Mouse (Mus musculus) heart, embryonic 15.5 days (tissue): ENCODE measurements at regions not wholly inside any gene's neighbourhood (a gene's known extent, or its start where the extent isn't known, plus 50 kb on each side); places are given as distances from the start of the nearest gene placed in this dataset.

ENCODE experiments used
- ATAC-seq: fragments of 200-750 bp; cut with Nextera tagmentation; replicated peaks from 2 replicates; pipeline ENCODE4 v1.8.0; 2017; ENCODE audit warnings: low read depth, moderate TSS enrichment; ENCODE audit not compliant: insufficient number of reproducible peaks, insufficient read depth, low FRiP score
- H3K27ac ChIP-seq: fragments of 300-500 bp; sonication (generic); 2 replicates; pipeline ENCODE4 v1.5.1; 2015; ENCODE audit warnings: mild to moderate bottlenecking, inconsistent platforms
- H3K27me3 ChIP-seq: fragments of 300-500 bp; sonication (generic); 2 replicates; pipeline ENCODE4 v1.6.1; 2015; ENCODE audit warnings: inconsistent platforms
- H3K36me3 ChIP-seq: fragments of 300-500 bp; sonication (generic); 2 replicates; pipeline ENCODE4 v1.6.1; 2015; ENCODE audit warnings: mild to moderate bottlenecking, inconsistent platforms
- H3K4me1 ChIP-seq: fragments of 300-500 bp; sonication (generic); replicated peaks from 2 replicates; pipeline ENCODE4 v1.6.1; 2015; ENCODE audit warnings: inconsistent platforms
- H3K4me2 ChIP-seq: fragments of 300-500 bp; sonication (generic); 2 replicates; pipeline ENCODE4 v1.6.1; 2015; ENCODE audit warnings: inconsistent platforms, mild to moderate bottlenecking, moderate library complexity
- H3K4me3 ChIP-seq: fragments of 300-500 bp; sonication (generic); 2 replicates; pipeline ENCODE4 v1.5.1; 2015; ENCODE audit warnings: mild to moderate bottlenecking, inconsistent platforms
- H3K9ac ChIP-seq: fragments of 300-500 bp; sonication (generic); 2 replicates; pipeline ENCODE4 v1.6.1; 2015; ENCODE audit warnings: mild to moderate bottlenecking, inconsistent platforms
- H3K9me3 ChIP-seq: fragments of 300-500 bp; sonication (generic); replicated peaks from 2 replicates; pipeline ENCODE4 v1.6.1; 2016; ENCODE audit warnings: inconsistent platforms
- WGBS: fragments of 180-500 bp; shearing (Covaris S2); methylation state at CpG from one replicate; pipeline ENCODE4 v1.1.7; 2015; ENCODE audit warnings: mixed read lengths; 5-methylcytosine and 5-hydroxymethylcytosine counted together

DNA sequence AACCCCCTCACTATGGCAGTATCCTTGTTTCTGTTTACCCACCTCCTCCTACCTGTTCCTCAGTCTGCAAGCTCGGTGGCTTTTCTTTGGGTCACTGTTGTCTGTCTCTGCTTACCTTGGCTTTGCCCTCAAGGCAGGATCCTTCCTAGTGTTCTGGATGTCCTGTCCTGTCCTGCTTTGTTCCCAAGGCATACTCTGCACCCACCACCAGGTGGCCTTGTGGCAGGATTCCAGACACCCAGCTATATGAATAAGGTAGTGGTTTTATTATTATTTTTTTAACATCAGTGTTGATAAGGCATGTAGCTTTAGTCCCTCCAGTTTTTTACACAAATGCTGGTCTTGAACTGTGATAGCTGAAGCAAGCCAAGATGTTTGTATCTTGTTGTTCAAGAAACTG, 478.7 kb downstream of the 1700129C05Rik start:
- Histone ChIP-seq H3K27me3 (no peaks in the 10 kb centered on the region), H3K9me3 (no peaks in the 10 kb centered on the region), H3K9ac (no peak overlapping the region), H3K4me3 (no peak overlapping the region), H3K27ac (no peak overlapping the region), H3K4me2 (no peak overlapping the region), H3K4me1 (0 out of 2 replicates have a peak, but pooled peaks cover 3% of the 10 kb centered on the region), H3K36me3 (no peaks in the 10 kb centered on the region)
- 50% methylated on average over 1 of the region's 1 CpGs for WGBS
- no peak for ATAC-seq

DNA sequence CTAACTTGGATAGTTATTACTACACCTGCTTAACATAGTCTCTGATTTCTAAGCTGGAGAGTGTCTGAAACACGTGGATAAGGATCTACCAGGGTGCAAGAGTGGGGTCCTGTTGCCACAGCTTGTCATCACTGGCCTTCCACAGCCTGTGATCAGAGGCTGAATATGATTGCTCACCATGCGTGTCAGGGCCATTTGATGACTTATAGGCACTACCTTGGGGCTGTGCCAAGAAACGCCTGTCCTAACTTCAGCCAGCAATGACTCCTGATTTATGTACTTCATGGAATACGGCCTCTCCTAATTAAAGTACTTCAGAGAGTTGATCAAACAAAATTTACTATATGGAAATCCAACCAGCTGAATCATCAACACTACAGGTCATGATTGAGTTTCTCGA, 480.1 kb downstream of the 1700129C05Rik start:
- WGBS, result 78% methylated on average over 5 of the region's 5 CpGs
- ATAC-seq, result no peak

DNA sequence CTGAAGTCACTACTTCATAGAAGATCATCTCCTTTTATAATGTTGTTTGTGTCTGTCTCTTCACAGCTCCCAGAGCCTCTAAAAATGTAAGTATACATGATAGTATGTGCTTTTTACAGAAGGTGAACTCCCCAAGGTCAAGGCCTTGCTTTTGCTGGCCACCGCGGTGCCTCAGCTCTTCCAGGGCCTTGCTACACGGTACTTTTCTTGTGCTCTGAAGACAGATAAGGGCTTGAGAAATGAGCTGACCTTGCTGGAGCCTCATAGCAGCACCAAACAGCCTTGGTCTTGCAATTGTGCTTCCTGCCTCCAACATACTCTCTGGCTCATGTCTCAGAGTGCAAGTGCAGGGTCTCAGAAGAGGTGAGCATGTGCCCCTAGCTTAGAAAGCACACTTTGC, 481.3 kb downstream of the 1700129C05Rik start:
- Histone ChIP-seq H3K27me3 (no peaks in the 10 kb centered on the region), H3K4me3 (no peak overlapping the region), H3K36me3 (no peaks in the 10 kb centered on the region), H3K4me2 (no peak overlapping the region), H3K9me3 (no peaks in the 10 kb centered on the region), H3K4me1 (0 out of 2 replicates have a peak, but pooled peaks cover 3% of the 10 kb centered on the region), H3K9ac (no peak overlapping the region), H3K27ac (no peak overlapping the region)
- no peak for ATAC-seq
- 26% methylated on average over 3 of the region's 3 CpGs for WGBS

More for the DNA sequence above, 480.1 kb downstream of the 1700129C05Rik start:
- no peak overlapping the region for H3K4me2 ChIP-seq
- no peak overlapping the region for H3K4me3 ChIP-seq
- H3K9ac ChIP-seq, result no peak overlapping the region
- no peaks in the 10 kb centered on the region for H3K36me3 ChIP-seq
- H3K27ac ChIP-seq, result no peak overlapping the region
- 0 out of 2 replicates have a peak, but pooled peaks cover 3% of the 10 kb centered on the region for H3K4me1 ChIP-seq
- no peaks in the 10 kb centered on the region for H3K9me3 ChIP-seq
- H3K27me3 ChIP-seq, result no peaks in the 10 kb centered on the region

DNA sequence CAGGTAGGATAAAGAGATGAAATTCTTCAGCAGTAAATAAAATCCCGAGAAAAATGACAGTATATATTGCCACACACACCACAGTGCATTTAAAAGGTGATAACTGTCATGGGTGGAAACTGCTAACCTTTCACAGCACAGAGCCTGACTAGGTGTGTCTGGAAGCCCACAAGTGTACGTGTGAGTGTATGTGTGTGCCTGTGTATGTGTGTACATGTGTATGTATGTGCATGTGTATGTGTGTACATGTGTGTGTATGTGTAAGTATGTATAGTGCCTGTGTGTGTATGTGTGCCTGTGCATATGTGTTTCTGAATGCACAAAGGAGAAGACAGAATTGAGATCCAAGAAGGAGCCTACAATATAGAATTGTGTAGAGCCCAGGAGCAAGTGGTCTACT, 485.4 kb downstream of the 1700129C05Rik start:
- H3K36me3 ChIP-seq, result no peaks in the 10 kb centered on the region
- no peaks in the 10 kb centered on the region for H3K27me3 ChIP-seq
- no peak for ATAC-seq
- H3K4me2 ChIP-seq, result no peak overlapping the region
- no peak overlapping the region for H3K9ac ChIP-seq
- H3K4me1 ChIP-seq, result 0 out of 2 replicates have a peak, but pooled peaks cover 3% of the 10 kb centered on the region
- no peak overlapping the region for H3K27ac ChIP-seq
- 63% methylated on average over 2 of the region's 2 CpGs for WGBS
- H3K4me3 ChIP-seq, result no peak overlapping the region
- no peaks in the 10 kb centered on the region for H3K9me3 ChIP-seq

DNA sequence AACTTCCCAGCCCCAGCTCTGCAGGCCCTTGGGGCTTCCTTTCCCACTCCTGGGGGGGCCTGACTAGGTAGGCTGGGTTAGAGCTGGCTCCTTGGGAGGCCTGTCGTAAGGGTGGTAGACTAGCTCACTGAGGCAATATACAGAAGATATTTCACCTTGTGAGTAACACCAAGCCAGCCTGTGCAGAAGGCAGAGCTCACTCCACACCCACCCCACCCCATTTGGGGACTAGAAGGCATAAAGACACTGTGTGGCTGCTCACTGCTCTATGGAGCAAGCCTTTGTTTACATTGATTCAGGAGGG, 485.8 kb downstream of the 1700129C05Rik start:
- no peaks in the 10 kb centered on the region for H3K27me3 ChIP-seq
- no peaks in the 10 kb centered on the region for H3K9me3 ChIP-seq
- no peak overlapping the region for H3K4me3 ChIP-seq
- H3K4me1 ChIP-seq, result 0 out of 2 replicates have a peak, but pooled peaks cover 3% of the 10 kb centered on the region
- no peak overlapping the region for H3K27ac ChIP-seq
- H3K9ac ChIP-seq, result no peak overlapping the region
- no peak overlapping the region for H3K4me2 ChIP-seq
- ATAC-seq, result no peak
- 42% methylated on average over 1 of the region's 1 CpGs for WGBS
- H3K36me3 ChIP-seq, result no peaks in the 10 kb centered on the region

DNA sequence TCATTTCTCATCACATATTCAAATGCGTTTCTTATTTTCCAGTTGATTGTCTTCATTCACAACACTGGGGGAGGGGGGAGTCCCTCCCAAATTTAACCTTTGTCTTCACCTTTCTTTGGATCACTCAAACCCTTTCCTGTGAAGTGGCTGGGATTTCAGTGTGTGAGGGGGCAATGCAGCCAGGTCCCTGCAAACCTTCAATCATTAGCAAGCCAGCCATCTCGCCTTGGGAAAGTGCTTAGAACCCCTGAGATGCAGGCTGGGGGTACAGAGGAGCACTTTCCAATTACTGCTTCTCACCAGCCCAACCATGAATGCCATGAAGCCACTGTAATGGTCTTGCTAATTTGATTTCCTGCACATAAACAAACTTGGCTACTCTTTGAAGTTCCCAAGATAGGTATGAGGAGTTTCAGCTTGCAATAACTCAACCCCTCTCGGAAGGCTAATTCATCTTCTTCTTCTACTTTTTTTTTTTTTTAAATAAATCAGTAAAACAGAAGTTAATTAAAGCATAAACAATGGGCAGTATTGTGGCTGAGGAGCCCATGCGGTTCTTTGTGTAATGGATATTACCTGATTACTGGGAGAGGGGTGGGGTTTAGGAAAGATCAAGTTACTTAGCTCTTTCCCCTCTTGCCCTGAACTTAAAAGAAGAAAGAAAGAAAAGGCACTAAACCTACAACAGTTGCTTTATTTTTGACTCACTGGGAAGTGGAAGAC, 486.3 kb downstream of the 1700129C05Rik start:
- H3K27me3 ChIP-seq, result no peaks in the 10 kb centered on the region
- ATAC-seq, result no peak
- 55% methylated on average over 4 of the region's 4 CpGs for WGBS
- H3K4me2 ChIP-seq, result no peak overlapping the region
- H3K27ac ChIP-seq, result no peak overlapping the region
- no peaks in the 10 kb centered on the region for H3K4me1 ChIP-seq
- H3K9ac ChIP-seq, result no peak overlapping the region
- H3K9me3 ChIP-seq, result no peaks in the 10 kb centered on the region
- no peak overlapping the region for H3K4me3 ChIP-seq
- H3K36me3 ChIP-seq, result no peaks in the 10 kb centered on the region

DNA sequence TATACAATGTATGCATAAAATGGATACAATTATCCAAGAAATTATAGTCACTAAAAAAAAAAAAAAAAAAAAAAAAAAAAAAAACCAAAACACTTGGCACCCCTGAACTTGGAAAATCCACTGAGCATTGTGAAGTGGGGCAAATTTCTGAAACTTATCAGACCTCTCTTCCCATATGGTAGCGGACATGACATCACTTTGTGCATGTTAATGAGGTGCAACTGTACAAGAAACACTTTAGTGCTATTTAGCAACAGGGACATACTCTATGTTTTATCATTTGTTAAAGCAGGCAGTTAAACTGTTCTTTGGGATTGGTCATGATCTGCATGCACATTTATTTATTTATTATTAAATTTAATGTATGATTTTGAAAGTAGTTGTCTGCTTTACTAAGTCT, 489.7 kb downstream of the 1700129C05Rik start:
- WGBS, result 95% methylated on average over 1 of the region's 1 CpGs
- Histone ChIP-seq H3K9me3 (no peaks in the 10 kb centered on the region), H3K4me2 (no peak overlapping the region), H3K9ac (no peak overlapping the region), H3K4me3 (no peak overlapping the region), H3K36me3 (no peaks in the 10 kb centered on the region), H3K27me3 (no peaks in the 10 kb centered on the region), H3K27ac (no peak overlapping the region), H3K4me1 (no peaks in the 10 kb centered on the region)
- no peak for ATAC-seq

DNA sequence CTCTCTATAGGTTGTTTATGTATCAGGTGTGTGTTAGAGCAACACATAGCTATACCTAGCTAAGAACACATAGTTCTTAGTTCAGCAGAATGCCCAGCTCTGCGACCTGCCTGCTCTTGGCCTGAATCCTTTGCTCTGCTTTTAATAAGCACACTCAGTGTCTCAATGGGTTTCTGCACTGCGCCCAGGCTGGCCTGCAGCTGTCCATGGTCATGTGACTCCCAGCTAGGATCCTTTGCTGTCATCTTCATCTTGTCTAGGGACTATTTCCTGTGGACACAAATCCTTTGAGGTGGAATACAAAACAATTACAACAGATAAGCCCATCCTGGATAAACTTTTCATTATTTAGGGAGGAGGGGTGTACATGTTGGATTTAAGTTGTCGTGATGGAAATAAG, 490.7 kb downstream of the 1700129C05Rik start:
- Histone ChIP-seq H3K9ac (no peak overlapping the region), H3K4me2 (no peak overlapping the region), H3K4me1 (no peaks in the 10 kb centered on the region), H3K36me3 (no peaks in the 10 kb centered on the region), H3K9me3 (no peaks in the 10 kb centered on the region), H3K4me3 (no peak overlapping the region), H3K27me3 (no peaks in the 10 kb centered on the region), H3K27ac (no peak overlapping the region)
- ATAC-seq, result no peak
- WGBS, result 83% methylated on average over 3 of the region's 3 CpGs

DNA sequence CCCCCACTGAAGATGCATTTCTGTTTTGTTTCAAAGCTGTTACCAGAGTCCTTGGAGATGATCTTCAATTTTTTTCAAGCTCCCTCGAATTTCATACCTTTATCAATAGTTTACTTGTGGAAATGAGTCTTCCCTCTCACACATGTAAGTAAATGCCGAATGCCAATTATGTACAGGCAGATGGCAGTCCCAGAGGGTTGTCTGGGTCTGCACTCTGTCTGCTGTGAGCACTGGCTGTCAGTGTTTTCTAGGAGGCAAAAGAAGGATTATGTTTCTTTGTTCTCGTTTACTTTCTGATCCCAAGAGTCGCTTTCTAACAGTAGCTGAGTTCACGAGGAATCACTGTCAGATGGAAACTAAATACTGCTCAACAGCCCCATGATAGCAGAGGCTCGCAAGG, 491.5 kb downstream of the 1700129C05Rik start:
- 45% methylated on average over 6 of the region's 6 CpGs for WGBS
- ATAC-seq, result no peak
- Histone ChIP-seq H3K4me3 (no peak overlapping the region), H3K4me2 (no peak overlapping the region), H3K27ac (no peak overlapping the region), H3K36me3 (no peaks in the 10 kb centered on the region), H3K27me3 (no peaks in the 10 kb centered on the region), H3K4me1 (no peaks in the 10 kb centered on the region), H3K9me3 (no peaks in the 10 kb centered on the region), H3K9ac (no peak overlapping the region)

DNA sequence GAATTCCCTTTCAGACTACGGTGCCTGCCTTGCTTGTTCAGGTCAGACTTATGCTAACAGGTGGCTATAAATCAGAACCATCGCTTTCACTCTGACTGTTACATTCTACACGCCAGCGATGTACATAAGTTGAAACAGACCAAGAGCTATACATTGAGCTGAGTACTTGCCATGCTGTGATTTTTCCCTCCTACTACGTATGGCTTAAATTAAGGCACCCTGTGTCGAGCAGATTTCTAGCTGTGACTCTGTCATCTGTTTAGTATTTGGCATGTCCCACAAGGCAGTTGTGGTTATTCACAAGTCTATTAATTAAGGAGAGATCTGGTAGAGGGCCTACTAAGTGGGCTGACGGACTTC, 504.4 kb downstream of the 1700129C05Rik start:
- H3K9me3 ChIP-seq, result no peaks in the 10 kb centered on the region
- WGBS, result 87% methylated on average over 7 of the region's 7 CpGs

DNA sequence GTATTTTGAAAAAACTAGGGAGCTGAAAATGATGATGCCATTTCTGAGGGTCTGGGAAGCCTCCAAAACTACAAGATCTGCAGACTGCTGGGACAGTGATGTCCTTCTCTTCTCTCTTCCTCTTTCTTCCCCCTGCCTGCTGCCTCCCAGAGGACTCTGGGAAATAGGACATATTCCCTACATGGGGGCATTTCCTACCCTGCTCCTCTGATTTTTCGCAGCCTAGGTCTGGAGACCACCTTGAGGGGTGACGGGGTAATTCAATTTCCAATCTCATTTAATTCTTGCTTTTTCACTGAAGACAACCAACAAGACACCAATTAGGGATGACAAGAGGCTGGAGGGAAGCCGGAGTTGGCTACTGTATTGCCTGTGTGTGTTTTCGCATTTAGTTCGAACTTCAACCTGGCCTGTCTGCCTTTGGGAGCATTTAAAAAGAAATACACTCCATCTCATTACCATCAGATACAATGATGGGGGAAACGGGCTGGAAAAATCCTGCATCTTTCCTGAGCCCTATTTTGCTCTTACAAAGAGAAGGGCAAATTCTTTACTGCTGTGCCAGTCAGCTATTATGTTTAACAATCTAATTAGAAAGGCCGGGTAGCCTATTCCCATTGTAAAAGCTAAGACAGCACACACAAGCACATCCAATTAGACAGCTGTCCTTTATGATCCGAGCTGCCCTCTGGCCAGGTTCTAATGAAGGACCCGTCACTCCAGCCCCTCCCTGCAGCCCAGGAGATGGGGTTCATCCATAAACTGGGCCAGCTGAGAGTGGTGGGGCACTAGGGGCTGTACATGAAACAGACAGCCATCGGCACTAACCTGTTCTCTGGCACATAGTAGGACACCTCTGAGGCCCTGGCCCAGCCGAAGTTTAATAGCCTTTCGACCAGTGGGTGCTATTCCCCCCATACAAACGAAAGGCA, 505.0 kb downstream of the 1700129C05Rik start:
- 86% methylated on average over 13 of the region's 13 CpGs for WGBS
- Histone ChIP-seq H3K4me3 (no peak overlapping the region), H3K27me3 (no peaks in the 10 kb centered on the region), H3K27ac (no peak overlapping the region), H3K9me3 (no peaks in the 10 kb centered on the region), H3K4me1 (no peaks in the 10 kb centered on the region), H3K4me2 (no peak overlapping the region), H3K9ac (no peak overlapping the region), H3K36me3 (no peaks in the 10 kb centered on the region)
- ATAC-seq, result no peak

More for the DNA sequence above, 504.4 kb downstream of the 1700129C05Rik start:
- Histone ChIP-seq H3K4me3 (no peak overlapping the region), H3K27ac (no peak overlapping the region), H3K9ac (no peak overlapping the region), H3K4me1 (no peaks in the 10 kb centered on the region), H3K4me2 (no peak overlapping the region), H3K36me3 (no peaks in the 10 kb centered on the region), H3K27me3 (no peaks in the 10 kb centered on the region)
- ATAC-seq, result no peak
